Mouse (Mus musculus) heart, embryonic 12.5 days (tissue): ENCODE results near the gene Gstt2. TPM values are rescaled to one million over a fixed set of nuclear protein-coding genes. Genes with fewer than 3 reads are reported as not detected.

Experiments used
- ATAC-seq: fragments of 200-750 bp; cut with Nextera tagmentation; 2 replicates; pipeline ENCODE4 v1.8.0; 2017; ENCODE audit warnings: moderate TSS enrichment, moderate library complexity; ENCODE audit not compliant: insufficient number of reproducible peaks, low FRiP score
- H3K27ac ChIP-seq: fragments of 300-500 bp; sonication (generic); 2 replicates; pipeline ENCODE4 v1.5.1; 2016; ENCODE audit warnings: mild to moderate bottlenecking, moderate library complexity; ENCODE audit not compliant: poor library complexity, severe bottlenecking
- H3K27me3 ChIP-seq: fragments of 300-500 bp; sonication (generic); replicated peaks from 2 replicates; pipeline ENCODE4 v1.6.1; 2016; ENCODE audit warnings: mild to moderate bottlenecking, moderate library complexity
- H3K36me3 ChIP-seq: fragments of 300-500 bp; sonication (generic); 2 replicates; pipeline ENCODE4 v1.6.1; 2016; ENCODE audit warnings: mild to moderate bottlenecking, moderate library complexity
- H3K4me1 ChIP-seq: fragments of 300-500 bp; sonication (generic); replicated peaks from 2 replicates; pipeline ENCODE4 v1.6.1; 2016; ENCODE audit warnings: mild to moderate bottlenecking
- H3K4me2 ChIP-seq: fragments of 300-500 bp; sonication (generic); 2 replicates; pipeline ENCODE4 v1.6.1; 2016; ENCODE audit warnings: mild to moderate bottlenecking, moderate library complexity
- H3K4me3 ChIP-seq: fragments of 300-500 bp; sonication (generic); 2 replicates; pipeline ENCODE4 v1.5.1; 2016; ENCODE audit warnings: mild to moderate bottlenecking
- H3K9ac ChIP-seq: fragments of 300-500 bp; sonication (generic); 2 replicates; pipeline ENCODE4 v1.6.1; 2016; ENCODE audit warnings: mild to moderate bottlenecking, moderate library complexity
- H3K9me3 ChIP-seq: fragments of 300-500 bp; sonication (generic); replicated peaks from 2 replicates; pipeline ENCODE4 v1.6.1; 2016; ENCODE audit warnings: mild to moderate bottlenecking, moderate library complexity
- whole genome bisulfite sequencing: fragments of 180-500 bp; shearing (Covaris S2); methylation state at CpG from one replicate; pipeline ENCODE4 v1.1.7; 2016; 5-methylcytosine and 5-hydroxymethylcytosine counted together
- polyA plus RNA-seq: library from polyadenylated mRNA; unstranded; fragments of >200 nt; fragmentation: Nextera tagmentation; extraction: Ambion mirVana; gene quantifications from 2 replicates; pipeline ENCODE4 v1.2.1, GENCODE M21; 2016

The Gstt2 gene
- 7.2 and 8.1 TPM in 2 replicates for polyA plus RNA-seq

DNA sequence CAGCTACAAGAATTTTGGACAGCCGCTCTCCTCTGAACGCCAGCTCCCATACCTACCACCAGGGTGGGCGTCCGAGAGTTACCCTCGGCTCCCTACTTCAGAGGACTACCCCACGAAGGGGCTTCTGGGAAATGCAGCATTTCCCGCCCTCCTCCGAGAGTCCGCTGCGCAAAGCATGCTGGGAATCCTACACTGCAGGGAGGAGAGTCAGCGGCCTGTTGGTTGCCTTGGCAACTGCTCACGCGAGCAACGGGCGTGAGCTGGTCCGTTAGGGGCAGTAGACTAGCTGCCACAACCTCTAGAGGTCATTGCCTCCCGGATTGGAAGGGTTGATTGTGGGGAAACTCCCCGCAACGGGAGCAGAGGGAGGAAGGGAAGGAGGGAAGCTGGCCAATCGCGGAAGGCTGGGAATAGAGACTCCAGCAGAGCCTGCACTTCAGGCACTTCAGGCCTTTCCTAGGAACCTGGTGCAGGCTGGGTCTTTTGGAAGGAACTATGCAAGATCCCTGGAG is at the start of gene Gstt2:
Gene Gstt2 (minus strand): TSS at position 177 of the 512 bp plus-strand sequence.
- peak; percentile 90 for ATAC-seq

DNA sequence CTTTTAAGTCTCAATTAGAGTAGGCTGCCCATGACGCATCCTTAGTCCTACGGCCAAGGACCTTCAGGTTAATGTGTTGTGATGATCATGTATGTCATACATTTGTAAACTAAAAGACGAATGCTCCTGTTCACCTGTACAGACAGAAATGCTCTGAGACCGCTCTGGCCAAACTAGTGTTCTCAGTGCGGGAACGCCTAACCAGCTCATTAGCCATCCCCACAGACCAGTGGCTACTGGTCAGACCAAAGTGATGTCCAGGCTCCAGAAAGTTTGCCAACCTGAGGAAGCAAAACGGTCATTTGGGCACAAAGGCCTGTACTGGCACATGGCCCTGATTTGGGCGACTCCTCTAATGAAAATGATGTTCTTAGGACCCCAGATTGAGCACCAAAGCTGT is 47.5 kb upstream of the Gstt2 start:
- no peak overlapping the region for H3K9ac ChIP-seq
- no peaks in the 10 kb centered on the region for H3K36me3 ChIP-seq
- WGBS, result 90% methylated on average over 8 of the region's 8 CpGs
- no peaks in the 10 kb centered on the region for H3K27me3 ChIP-seq
- peaks cover 13% of the 10 kb centered on the region for H3K4me1 ChIP-seq
- H3K4me2 ChIP-seq, result no peak overlapping the region
- no peak overlapping the region for H3K4me3 ChIP-seq
- no peaks in the 10 kb centered on the region for H3K9me3 ChIP-seq
- ATAC-seq, result no peak
- H3K27ac ChIP-seq, result no peak overlapping the region

More for the DNA sequence above, at the start of gene Gstt2:
- H3K4me2 ChIP-seq, result peak within 1 kb of the TSS; percentile 78
- H3K9ac ChIP-seq, result peak within 1 kb of the TSS; percentile 66
- H3K27me3 ChIP-seq, result peaks cover 6% of the 10 kb centered on the region
- H3K4me3 ChIP-seq, result peak within 1 kb of the TSS; percentile 44
- peak within 1 kb of the TSS; percentile 84 for H3K27ac ChIP-seq
- peaks cover 21% of the 10 kb centered on the region for H3K4me1 ChIP-seq
- no peaks in the 10 kb centered on the region for H3K36me3 ChIP-seq
- WGBS, result under 1% methylated on average over 21 of the region's 21 CpGs
- no peaks in the 10 kb centered on the region for H3K9me3 ChIP-seq

DNA sequence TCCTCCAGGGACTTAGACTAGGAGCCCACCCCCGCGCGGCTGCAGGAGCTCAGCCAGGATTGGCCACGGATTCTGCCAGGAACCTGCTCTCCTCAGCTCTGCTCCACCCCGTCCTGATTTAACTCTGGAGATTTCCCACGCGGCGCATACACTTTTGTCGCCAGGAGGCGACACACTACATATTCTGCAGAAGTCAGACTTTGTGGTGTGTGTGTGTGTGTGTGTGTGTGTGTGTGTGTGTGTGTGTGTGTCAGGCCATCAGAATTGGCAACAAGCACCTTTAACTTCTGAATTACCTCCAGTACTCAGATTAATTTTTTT is 46.0 kb upstream of the Gstt2 start:
- under 1% methylated on average over 10 of the region's 10 CpGs for WGBS
- H3K4me3 ChIP-seq, result peak overlapping the region; percentile 11; the same call in 1 of the 2 replicates
- peak; percentile 58 for ATAC-seq
- H3K27ac ChIP-seq, result no peak overlapping the region
- no peaks in the 10 kb centered on the region for H3K36me3 ChIP-seq
- no peaks in the 10 kb centered on the region for H3K4me1 ChIP-seq
- no peaks in the 10 kb centered on the region for H3K27me3 ChIP-seq
- peak overlapping the region; percentile 50 for H3K4me2 ChIP-seq
- no peaks in the 10 kb centered on the region for H3K9me3 ChIP-seq
- H3K9ac ChIP-seq, result 0 out of 2 replicates have a peak overlapping the region, but pooled peaks have one; percentile 15

DNA sequence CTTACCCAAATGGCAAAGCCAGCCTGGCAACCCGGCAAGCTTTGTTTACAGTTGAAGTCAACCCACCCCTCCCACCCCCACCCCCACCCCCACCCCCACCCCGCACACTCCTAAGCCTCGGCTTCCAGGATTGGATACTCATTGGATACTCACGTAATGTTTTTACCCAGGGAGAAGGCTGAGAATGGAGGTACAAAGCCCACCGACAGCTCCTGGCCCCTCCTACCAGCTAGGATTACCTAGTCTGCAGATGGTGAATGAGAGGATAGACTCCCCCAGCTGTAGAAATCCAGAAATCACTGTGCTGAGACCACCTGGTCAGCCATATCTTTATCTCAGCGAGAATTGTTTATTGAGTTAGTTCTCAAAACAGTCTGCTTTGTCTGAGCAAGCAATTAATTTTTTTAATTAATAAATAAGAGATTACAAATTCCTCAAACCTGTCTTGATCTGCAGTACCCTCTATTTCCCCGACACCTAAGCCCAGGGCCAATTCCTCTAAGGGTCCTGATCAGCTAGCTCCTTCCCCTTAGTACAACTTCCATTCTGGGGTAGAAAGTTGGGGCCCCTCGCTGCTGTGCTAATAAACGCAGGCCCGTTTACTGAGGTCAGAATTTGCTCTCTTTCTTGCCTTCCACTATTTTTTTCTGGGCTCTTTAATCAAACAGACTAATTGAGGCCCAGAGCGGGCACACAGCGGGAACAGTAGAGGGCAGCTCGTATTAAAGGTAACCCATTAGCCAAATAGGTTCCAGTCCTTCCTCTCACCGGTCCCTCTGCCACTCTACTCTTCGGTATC is 45.4 kb upstream of the Gstt2 start:
- Histone ChIP-seq H3K9ac (0 out of 2 replicates have a peak overlapping the region, but pooled peaks have one; percentile 15), H3K27ac (0 out of 2 replicates have a peak overlapping the region, but pooled peaks have one; percentile 46), H3K4me2 (peak overlapping the region; percentile 50), H3K4me3 (peak overlapping the region; percentile 11; the same call in 1 of the 2 replicates), H3K9me3 (no peaks in the 10 kb centered on the region), H3K36me3 (no peaks in the 10 kb centered on the region), H3K27me3 (no peaks in the 10 kb centered on the region), H3K4me1 (no peaks in the 10 kb centered on the region)
- no peak; the same call in 1 of the 2 replicates for ATAC-seq
- WGBS, result 8% methylated on average over 15 of the region's 15 CpGs

DNA sequence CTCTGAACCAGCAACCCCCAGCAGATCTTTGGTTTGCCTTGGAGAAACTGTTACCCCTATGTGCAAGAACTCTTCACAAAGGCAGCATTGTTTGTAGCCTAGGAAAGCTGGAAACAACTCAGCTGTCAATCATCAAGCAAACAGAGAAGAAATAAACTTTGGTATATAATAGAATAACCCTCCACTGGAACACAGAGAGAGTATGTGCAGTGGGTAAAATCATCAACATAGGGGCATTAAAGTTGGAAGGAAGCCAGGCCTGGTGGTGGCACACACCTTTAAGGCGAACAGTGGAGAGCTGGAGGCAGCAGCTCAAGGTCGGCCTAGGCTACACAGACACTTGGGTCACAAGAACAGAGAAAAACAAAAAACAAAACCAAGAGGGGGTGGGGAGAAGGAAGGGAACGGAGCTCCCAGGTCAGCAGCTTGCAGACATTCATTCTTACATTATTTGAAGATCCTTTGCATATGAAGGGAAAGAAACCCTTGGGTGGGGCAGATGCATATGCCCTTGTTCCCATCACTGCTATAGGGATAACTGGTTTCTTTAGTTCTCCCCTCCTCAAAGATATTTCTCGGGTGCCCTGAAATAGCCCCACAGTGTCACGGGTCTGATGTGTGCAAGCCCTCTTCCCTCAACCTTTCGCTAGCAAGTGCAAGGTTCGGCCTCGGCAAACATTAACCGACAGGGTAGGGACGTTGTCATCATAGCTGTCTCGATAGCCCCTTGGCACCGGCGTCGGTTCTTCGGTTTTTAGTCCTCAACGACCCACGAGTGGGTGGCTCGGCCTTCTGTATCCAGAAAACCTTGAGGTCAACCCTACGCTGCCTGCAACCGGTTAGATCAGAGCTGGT is 44.6 kb upstream of the Gstt2 start:
- Histone ChIP-seq H3K27ac (peak overlapping the region; percentile 46), H3K9me3 (no peaks in the 10 kb centered on the region), H3K4me1 (no peaks in the 10 kb centered on the region), H3K9ac (no peak overlapping the region), H3K27me3 (no peaks in the 10 kb centered on the region), H3K4me3 (no peak overlapping the region), H3K36me3 (no peaks in the 10 kb centered on the region), H3K4me2 (peak overlapping the region; percentile 15; the same call in 1 of the 2 replicates)
- no peak for ATAC-seq
- WGBS, result 24% methylated on average over 20 of the region's 20 CpGs

DNA sequence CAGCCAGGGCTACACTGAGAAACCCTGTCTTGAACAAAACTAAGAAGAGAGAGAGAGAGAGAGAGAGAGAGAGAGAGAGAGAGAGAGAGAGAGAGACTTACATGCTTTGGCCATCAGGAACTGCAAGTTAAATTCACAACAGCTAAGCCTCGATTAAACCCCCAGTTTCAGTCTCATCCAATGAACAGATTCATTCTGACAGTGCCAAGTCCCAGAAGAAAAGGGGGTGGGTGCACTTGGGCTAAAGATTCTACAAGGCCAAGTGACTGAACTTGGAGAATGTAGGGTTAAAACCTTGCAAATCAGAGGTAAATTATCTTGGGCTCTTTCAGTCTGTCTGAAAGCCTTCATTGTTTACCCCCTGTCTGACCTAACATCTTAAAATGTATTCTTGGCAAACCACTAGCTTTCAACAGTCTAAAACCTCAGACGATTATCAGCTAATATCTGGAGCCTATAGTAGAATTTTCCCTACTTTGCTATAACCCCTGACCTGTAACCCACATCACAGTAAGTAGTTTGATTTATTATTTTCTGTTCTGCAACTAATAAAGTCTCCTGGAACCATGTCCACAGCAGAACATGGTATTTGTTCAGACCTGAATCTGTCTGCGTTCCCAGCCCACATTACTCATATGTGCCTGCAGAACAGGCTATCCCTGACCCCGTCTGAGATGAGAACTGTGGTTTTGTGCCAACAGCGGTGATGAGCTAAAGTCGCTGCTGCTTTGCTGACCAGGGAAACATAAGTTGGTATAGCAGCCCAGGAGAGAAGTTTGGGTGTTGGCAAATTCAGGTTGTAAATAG is 43.8 kb upstream of the Gstt2 start:
- WGBS, result 62% methylated on average over 6 of the region's 6 CpGs
- Histone ChIP-seq H3K36me3 (no peaks in the 10 kb centered on the region), H3K4me3 (no peak overlapping the region), H3K4me1 (no peaks in the 10 kb centered on the region), H3K27me3 (no peaks in the 10 kb centered on the region), H3K9ac (no peak overlapping the region), H3K9me3 (no peaks in the 10 kb centered on the region), H3K4me2 (no peak overlapping the region), H3K27ac (peak overlapping the region; percentile 46)
- ATAC-seq, result no peak

DNA sequence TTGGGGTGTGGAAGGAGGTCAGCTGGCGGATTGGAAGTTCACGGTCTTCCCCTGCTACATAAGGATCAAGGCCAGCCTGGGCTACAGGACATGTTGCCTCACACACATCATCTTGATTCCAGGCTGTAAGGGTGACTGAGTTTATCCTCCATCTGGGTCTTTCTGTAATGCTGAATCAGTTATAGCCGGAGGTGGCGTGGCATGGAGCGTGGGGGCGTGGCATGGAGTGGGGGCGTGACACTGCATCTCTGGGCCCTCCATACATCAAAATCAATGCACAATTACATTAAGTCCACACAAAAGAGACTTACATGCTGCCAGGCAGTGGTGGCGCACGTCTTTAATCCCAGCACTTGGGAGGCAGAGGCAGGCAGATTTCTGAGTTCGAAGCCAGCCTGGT is 43.1 kb upstream of the Gstt2 start:
- Histone ChIP-seq H3K36me3 (no peaks in the 10 kb centered on the region), H3K4me3 (no peak overlapping the region), H3K9ac (no peak overlapping the region), H3K9me3 (no peaks in the 10 kb centered on the region), H3K27ac (peak overlapping the region; percentile 4), H3K27me3 (no peaks in the 10 kb centered on the region), H3K4me2 (no peak overlapping the region), H3K4me1 (no peaks in the 10 kb centered on the region)
- WGBS, result 92% methylated on average over 10 of the region's 10 CpGs
- ATAC-seq, result no peak

DNA sequence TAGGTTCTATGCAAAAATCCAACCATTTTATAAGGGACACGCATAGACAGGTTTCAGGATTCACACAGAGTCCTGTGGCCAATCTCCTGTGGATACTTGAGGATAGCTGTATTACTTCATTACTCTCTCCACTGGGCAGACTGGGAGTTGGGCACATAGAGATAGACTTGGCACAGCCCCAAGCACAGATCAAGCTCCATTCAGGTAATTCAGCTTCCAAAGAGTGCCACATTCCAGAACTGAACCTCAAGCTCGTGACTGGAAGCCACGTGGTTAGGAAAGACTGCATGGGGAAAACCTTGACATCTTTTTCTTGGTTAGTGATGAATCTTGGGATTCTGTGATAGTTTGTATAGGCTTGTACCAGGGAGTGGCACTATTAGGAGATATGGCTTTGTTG is 41.6 kb upstream of the Gstt2 start:
- H3K27ac ChIP-seq, result no peak overlapping the region
- 86% methylated on average over 3 of the region's 3 CpGs for WGBS

DNA sequence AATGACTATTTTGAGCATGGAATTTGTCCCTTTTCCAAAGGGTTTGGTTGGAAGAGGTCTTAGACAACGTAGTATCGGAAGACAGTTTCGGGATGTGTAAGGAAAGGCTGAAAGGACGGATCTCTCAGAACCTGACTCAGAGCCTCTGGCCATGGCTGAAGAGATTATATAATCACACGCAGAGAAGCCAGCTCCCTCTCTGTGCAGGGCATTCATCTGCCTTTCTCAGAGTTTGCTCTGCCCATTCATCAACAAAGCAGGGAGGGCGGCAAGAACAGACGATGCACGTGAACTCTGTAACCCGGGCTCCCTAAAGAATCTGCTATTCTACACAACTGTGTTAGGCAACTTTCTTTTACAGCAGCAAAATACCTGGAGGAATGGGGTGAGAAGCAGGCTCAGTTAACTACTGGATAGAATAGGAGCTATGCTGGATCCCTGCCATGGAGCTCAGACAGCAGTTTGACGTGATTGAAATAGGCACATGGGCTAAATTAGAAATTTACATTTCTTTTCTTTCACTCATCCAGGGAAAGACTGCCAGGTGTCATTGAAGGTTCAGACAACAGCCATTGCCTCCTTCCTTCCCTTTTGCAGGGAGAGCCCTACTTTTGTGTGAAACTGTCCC is 36.4 kb upstream of the Gstt2 start:
- Histone ChIP-seq H3K9ac (peak overlapping the region; percentile 56; the same call in 1 of the 2 replicates), H3K4me3 (peak overlapping the region; percentile 37; the same call in 1 of the 2 replicates), H3K27ac (peak overlapping the region; percentile 77)

More for the DNA sequence above, 41.6 kb upstream of the Gstt2 start:
- no peaks in the 10 kb centered on the region for H3K9me3 ChIP-seq
- H3K9ac ChIP-seq, result no peak overlapping the region
- ATAC-seq, result no peak
- H3K4me3 ChIP-seq, result no peak overlapping the region
- peaks cover under 1% of the 10 kb centered on the region for H3K4me1 ChIP-seq
- H3K27me3 ChIP-seq, result no peaks in the 10 kb centered on the region
- no peaks in the 10 kb centered on the region for H3K36me3 ChIP-seq
- no peak overlapping the region for H3K4me2 ChIP-seq

DNA sequence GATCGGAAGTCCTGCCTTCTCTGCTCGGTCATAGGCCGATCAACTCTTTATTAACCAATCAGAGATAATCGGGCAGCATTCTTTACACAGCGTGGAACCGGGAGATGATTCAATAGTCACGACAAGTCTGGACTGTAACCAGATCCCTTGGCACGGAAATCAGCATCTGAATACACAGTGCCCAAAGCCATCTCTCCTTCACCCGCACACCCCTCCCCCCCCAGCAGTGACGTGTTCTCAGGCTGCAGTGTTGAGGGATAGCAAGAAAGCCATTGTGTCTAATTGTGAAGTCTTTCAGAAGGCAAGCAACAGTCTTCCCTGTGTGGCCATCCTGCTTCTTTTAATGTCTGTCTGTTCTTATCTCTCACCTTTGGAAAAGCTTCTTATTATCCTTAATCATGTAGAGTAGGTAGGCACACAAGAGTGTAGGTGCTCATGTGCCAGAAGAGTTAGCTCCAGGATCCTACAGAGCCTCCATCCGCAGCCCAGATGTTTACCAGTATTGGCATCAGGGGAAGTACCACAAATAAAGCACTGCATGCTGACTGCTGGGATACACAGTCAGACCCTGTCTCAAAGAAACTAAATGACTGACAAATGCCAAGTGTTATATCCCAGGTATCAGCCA is 35.8 kb upstream of the Gstt2 start:
- whole genome bisulfite sequencing, result 2% methylated on average over 11 of the region's 11 CpGs
- peak overlapping the region; percentile 77 for H3K27ac ChIP-seq
- no peaks in the 10 kb centered on the region for H3K9me3 ChIP-seq
- peak overlapping the region; percentile 68 for H3K4me2 ChIP-seq
- H3K4me1 ChIP-seq, result peaks cover 11% of the 10 kb centered on the region
- H3K36me3 ChIP-seq, result no peaks in the 10 kb centered on the region
- H3K4me3 ChIP-seq, result peak overlapping the region; percentile 37
- peak overlapping the region; percentile 56; the same call in 1 of the 2 replicates for H3K9ac ChIP-seq
- no peaks in the 10 kb centered on the region for H3K27me3 ChIP-seq
- peak; percentile 90 for ATAC-seq

More for the DNA sequence above, 36.4 kb upstream of the Gstt2 start:
- WGBS, result 39% methylated on average over 10 of the region's 10 CpGs
- Histone ChIP-seq H3K9me3 (no peaks in the 10 kb centered on the region), H3K36me3 (no peaks in the 10 kb centered on the region), H3K4me2 (peak overlapping the region; percentile 68), H3K27me3 (no peaks in the 10 kb centered on the region), H3K4me1 (peaks cover 11% of the 10 kb centered on the region)
- no peak for ATAC-seq
